Mouse (Mus musculus) neural tube, embryonic 13.5 days (tissue): Measurements from ENCODE around the gene Tubd1. TPM values are rescaled to one million over a fixed set of nuclear protein-coding genes. Genes with fewer than 3 reads are reported as not detected.

Source experiments
- ATAC-seq: fragments of 200-750 bp; cut with Nextera tagmentation; 2 replicates; pipeline ENCODE4 v1.8.0; 2017; ENCODE audit warnings: low read depth, mild to moderate bottlenecking, moderate TSS enrichment, moderate library complexity
- H3K27ac ChIP-seq: fragments of 300-500 bp; sonication (generic); replicated peaks from 2 replicates; pipeline ENCODE4 v1.5.1; 2015; ENCODE audit warnings: moderate library complexity, mild to moderate bottlenecking, inconsistent platforms
- H3K27me3 ChIP-seq: fragments of 300-500 bp; sonication (generic); 2 replicates; pipeline ENCODE4 v1.6.1; 2015; ENCODE audit warnings: mild to moderate bottlenecking, inconsistent platforms
- H3K36me3 ChIP-seq: fragments of 300-500 bp; sonication (generic); 2 replicates; pipeline ENCODE4 v1.6.1; 2015; ENCODE audit warnings: mild to moderate bottlenecking, inconsistent platforms
- H3K4me1 ChIP-seq: fragments of 300-500 bp; sonication (generic); replicated peaks from 2 replicates; pipeline ENCODE4 v1.6.1; 2015; ENCODE audit warnings: inconsistent platforms
- H3K4me2 ChIP-seq: fragments of 300-500 bp; sonication (generic); 2 replicates; pipeline ENCODE4 v1.6.1; 2015; ENCODE audit warnings: inconsistent platforms, mild to moderate bottlenecking, moderate library complexity
- H3K4me3 ChIP-seq: fragments of 300-500 bp; sonication (generic); 2 replicates; pipeline ENCODE4 v1.5.1; 2015; ENCODE audit warnings: mild to moderate bottlenecking, inconsistent platforms
- H3K9ac ChIP-seq: fragments of 300-500 bp; sonication (generic); 2 replicates; pipeline ENCODE4 v1.6.1; 2015; ENCODE audit warnings: moderate library complexity, mild to moderate bottlenecking, inconsistent platforms
- H3K9me3 ChIP-seq: fragments of 300-500 bp; sonication (generic); 2 replicates; pipeline ENCODE4 v1.6.1; 2016; ENCODE audit warnings: inconsistent platforms
- WGBS: fragments of 180-500 bp; shearing (Covaris S2); methylation state at CpG from one replicate; pipeline ENCODE4 v1.1.7; 2015; 5-methylcytosine and 5-hydroxymethylcytosine counted together
- polyA plus RNA-seq: library from polyadenylated mRNA; unstranded; fragments of >200 nt; fragmentation: Nextera tagmentation; extraction: Ambion mirVana; gene quantifications from 2 replicates; pipeline ENCODE4 v1.2.1, GENCODE M21; 2015

Tubd1 gene
- polyA plus RNA-seq, 1 experiment from 2014 or later: 8.6 TPM

GRCm38 (mm10) chr11:86534201-86534910 lies 10.4 kb upstream of the Tubd1 start:
- 96% methylated on average over 5 of the region's 5 CpGs for WGBS
- no peak overlapping the region for H3K4me3 ChIP-seq
- no peak for ATAC-seq

GRCm38 (mm10) chr11:86538786-86539185 lies 6.0 kb upstream of the Tubd1 start:
- Histone ChIP-seq H3K27ac (no peak overlapping the region), H3K36me3 (peaks cover 6% of the 10 kb centered on the region; the same call in 1 of the 2 replicates), H3K4me2 (no peak overlapping the region), H3K4me3 (no peak overlapping the region), H3K9me3 (no peaks in the 10 kb centered on the region), H3K4me1 (peaks cover 20% of the 10 kb centered on the region), H3K9ac (no peak overlapping the region), H3K27me3 (no peaks in the 10 kb centered on the region)
- ATAC-seq: no peak
- WGBS: 93% methylated on average over 4 of the region's 4 CpGs

More at GRCm38 (mm10) chr11:86534201-86534910, 10.4 kb upstream of the Tubd1 start:
- peaks cover 34% of the 10 kb centered on the region for H3K36me3 ChIP-seq
- no peaks in the 10 kb centered on the region for H3K27me3 ChIP-seq
- no peak overlapping the region for H3K9ac ChIP-seq
- no peaks in the 10 kb centered on the region for H3K9me3 ChIP-seq
- H3K4me2 ChIP-seq: no peak overlapping the region
- no peaks in the 10 kb centered on the region for H3K4me1 ChIP-seq
- H3K27ac ChIP-seq: no peak overlapping the region

GRCm38 (mm10) chr11:86539716-86540475 lies 4.9 kb upstream of the Tubd1 start:
- Histone ChIP-seq H3K9me3 (no peaks in the 10 kb centered on the region), H3K4me2 (no peak overlapping the region), H3K9ac (no peak overlapping the region), H3K4me3 (no peak overlapping the region), H3K4me1 (peaks cover 22% of the 10 kb centered on the region), H3K27me3 (no peaks in the 10 kb centered on the region), H3K27ac (no peak overlapping the region), H3K36me3 (no peaks in the 10 kb centered on the region)
- no peak for ATAC-seq
- 90% methylated on average over 6 of the region's 6 CpGs for WGBS

- Histone ChIP-seq H3K9ac (no peak overlapping the region), H3K27me3 (no peaks in the 10 kb centered on the region), H3K36me3 (no peaks in the 10 kb centered on the region), H3K4me3 (no peak overlapping the region), H3K4me1 (peaks cover 25% of the 10 kb centered on the region), H3K9me3 (no peaks in the 10 kb centered on the region), H3K4me2 (no peak overlapping the region), H3K27ac (no peak overlapping the region)
- 94% methylated on average over 2 of the region's 2 CpGs for WGBS
- ATAC-seq: no peak
These were observed 4.3 kb upstream of the Tubd1 start for GRCm38 (mm10) chr11:86540476-86540845.

- H3K4me2 ChIP-seq: peak overlapping the region; percentile 87; the same call in 1 of the 2 replicates
- H3K27ac ChIP-seq: no peak overlapping the region
- H3K9ac ChIP-seq: no peak overlapping the region
- 0 out of 2 replicates have a peak overlapping the region, but pooled peaks have one; percentile 4 for H3K4me3 ChIP-seq
- H3K36me3 ChIP-seq: no peaks in the 10 kb centered on the region
- ATAC-seq: no peak
- no peaks in the 10 kb centered on the region for H3K27me3 ChIP-seq
- H3K9me3 ChIP-seq: no peaks in the 10 kb centered on the region
- peaks cover 29% of the 10 kb centered on the region for H3K4me1 ChIP-seq
- 92% methylated on average over 1 of the region's 1 CpGs for WGBS
These were observed 1.9 kb upstream of the Tubd1 start for GRCm38 (mm10) chr11:86542851-86543250.

GRCm38 (mm10) chr11:86543960-86544638 lies 692 bp upstream of the Tubd1 start:
- no peaks in the 10 kb centered on the region for H3K36me3 ChIP-seq
- no peaks in the 10 kb centered on the region for H3K9me3 ChIP-seq
- peak; percentile 69 for ATAC-seq
- H3K9ac ChIP-seq: peak overlapping the region; percentile 97
- H3K4me2 ChIP-seq: peak overlapping the region; percentile 87
- under 1% methylated on average over 47 of the region's 50 CpGs for WGBS
- peak overlapping the region; percentile 97 for H3K4me3 ChIP-seq
- H3K27ac ChIP-seq: peak overlapping the region; percentile 89
- H3K27me3 ChIP-seq: no peaks in the 10 kb centered on the region
- peaks cover 29% of the 10 kb centered on the region for H3K4me1 ChIP-seq

GRCm38 (mm10) chr11:86545556-86545955 lies 765 bp downstream of the Tubd1 start:
- Histone ChIP-seq H3K4me2 (peak overlapping the region; percentile 63), H3K4me3 (peak overlapping the region; percentile 97), H3K27me3 (no peaks in the 10 kb centered on the region), H3K27ac (no peak overlapping the region), H3K9me3 (no peaks in the 10 kb centered on the region), H3K9ac (peak overlapping the region; percentile 59; the same call in 1 of the 2 replicates), H3K36me3 (peaks cover 13% of the 10 kb centered on the region), H3K4me1 (peaks cover 29% of the 10 kb centered on the region)
- ATAC-seq: no peak
- WGBS: 84% methylated on average over 8 of the region's 8 CpGs

- Histone ChIP-seq H3K4me2 (no peak overlapping the region), H3K4me1 (peaks cover 22% of the 10 kb centered on the region), H3K9ac (no peak overlapping the region), H3K27ac (no peak overlapping the region), H3K9me3 (no peaks in the 10 kb centered on the region), H3K27me3 (no peaks in the 10 kb centered on the region), H3K36me3 (peaks cover 13% of the 10 kb centered on the region), H3K4me3 (no peak overlapping the region)
- ATAC-seq: no peak
- 100% methylated on average over 1 of the region's 1 CpGs for WGBS
These were observed 2.6 kb downstream of the Tubd1 start for GRCm38 (mm10) chr11:86547412-86547811.

GRCm38 (mm10) chr11:86553525-86553924 lies 8.7 kb downstream of the Tubd1 start:
- Histone ChIP-seq H3K4me3 (no peak overlapping the region), H3K4me1 (no peaks in the 10 kb centered on the region), H3K36me3 (peaks cover 41% of the 10 kb centered on the region), H3K27me3 (no peaks in the 10 kb centered on the region), H3K9ac (no peak overlapping the region), H3K9me3 (no peaks in the 10 kb centered on the region), H3K27ac (no peak overlapping the region), H3K4me2 (no peak overlapping the region)
- WGBS: 91% methylated on average over 6 of the region's 6 CpGs
- ATAC-seq: no peak

- H3K9me3 ChIP-seq: no peaks in the 10 kb centered on the region
These were observed 13.5 kb downstream of the Tubd1 start for GRCm38 (mm10) chr11:86558258-86558657.

GRCm38 (mm10) chr11:86568425-86568824 lies 23.6 kb downstream of the Tubd1 start:
- Histone ChIP-seq H3K4me1 (peaks cover 7% of the 10 kb centered on the region), H3K27ac (no peak overlapping the region), H3K36me3 (0 out of 2 replicates have a peak, but pooled peaks cover 4% of the 10 kb centered on the region), H3K9me3 (no peaks in the 10 kb centered on the region), H3K4me3 (no peak overlapping the region), H3K4me2 (no peak overlapping the region), H3K9ac (no peak overlapping the region), H3K27me3 (no peaks in the 10 kb centered on the region)
- 76% methylated on average over 3 of the region's 3 CpGs for WGBS
- no peak for ATAC-seq

More at GRCm38 (mm10) chr11:86558258-86558657, 13.5 kb downstream of the Tubd1 start:
- no peak overlapping the region for H3K27ac ChIP-seq
- peaks cover 42% of the 10 kb centered on the region for H3K36me3 ChIP-seq
- H3K9ac ChIP-seq: no peak overlapping the region
- no peaks in the 10 kb centered on the region for H3K4me1 ChIP-seq
- H3K4me2 ChIP-seq: no peak overlapping the region
- WGBS: 89% methylated on average over 4 of the region's 4 CpGs
- no peak overlapping the region for H3K4me3 ChIP-seq
- ATAC-seq: no peak
- no peaks in the 10 kb centered on the region for H3K27me3 ChIP-seq

- no peak for ATAC-seq
- 0 out of 2 replicates have a peak, but pooled peaks cover 4% of the 10 kb centered on the region for H3K36me3 ChIP-seq
- peaks cover 7% of the 10 kb centered on the region for H3K4me1 ChIP-seq
- no peaks in the 10 kb centered on the region for H3K27me3 ChIP-seq
- H3K9ac ChIP-seq: no peak overlapping the region
- no peak overlapping the region for H3K4me2 ChIP-seq
- no peak overlapping the region for H3K27ac ChIP-seq
- H3K9me3 ChIP-seq: no peaks in the 10 kb centered on the region
- H3K4me3 ChIP-seq: no peak overlapping the region
- 67% methylated on average over 9 of the region's 9 CpGs for WGBS
These were observed 25.5 kb downstream of the Tubd1 start for GRCm38 (mm10) chr11:86570261-86570746.
